Mouse (Mus musculus): ENCODE results near the gene Slc5a2. TPM values are rescaled to one million over a fixed set of nuclear protein-coding genes. Genes with fewer than 3 reads are reported as not detected.

The Slc5a2 gene
- polyA plus RNA-seq, 1 experiment from 2014 or later: not detected

GRCm38 (mm10) chr7:128285060-128285459 is 19.6 kb downstream of the Slc5a2 start:
- Histone ChIP-seq H3K27me3 (replicated peaks) (no peaks in the 10 kb centered on the region), H3K9ac (no peak overlapping the region), H3K4me1 (peaks cover 28% of the 10 kb centered on the region), H3K36me3 (peaks cover 19% of the 10 kb centered on the region), H3K4me3 (no peak overlapping the region), H3K4me2 (replicated peaks) (no peak overlapping the region), H3K9me3 (no peaks in the 10 kb centered on the region), H3K27ac (no peak overlapping the region)
- no peak for ATAC-seq (ENCODE audit: low FRiP score, low read depth)
- WGBS: 91% methylated on average over 8 of the region's 8 CpGs

GRCm38 (mm10) chr7:128288923-128289544 is 23.6 kb downstream of the Slc5a2 start:
- no peak overlapping the region for H3K27ac ChIP-seq
- H3K4me1 ChIP-seq: peaks cover 12% of the 10 kb centered on the region
- H3K4me2 ChIP-seq (replicated peaks): no peak overlapping the region
- H3K4me3 ChIP-seq: no peak overlapping the region
- no peaks in the 10 kb centered on the region for H3K27me3 ChIP-seq (replicated peaks)
- no peaks in the 10 kb centered on the region for H3K9me3 ChIP-seq
- peaks cover 13% of the 10 kb centered on the region for H3K36me3 ChIP-seq
- 17% methylated on average over 9 of the region's 9 CpGs for WGBS
- 0 out of 2 replicates have a peak, but pooled peaks have one; percentile 29 for ATAC-seq (ENCODE audit: low FRiP score, low read depth)
- no peak overlapping the region; the same call in 1 of the 2 replicates for H3K9ac ChIP-seq

GRCm38 (mm10) chr7:128294785-128295184 is 29.3 kb downstream of the Slc5a2 start:
- H3K4me2 ChIP-seq (replicated peaks): no peak overlapping the region
- no peak overlapping the region for H3K9ac ChIP-seq

GRCm38 (mm10) chr7:128296514-128296913 is 31.1 kb downstream of the Slc5a2 start:
- Histone ChIP-seq H3K36me3 (no peaks in the 10 kb centered on the region; the same call in 1 of the 2 replicates), H3K27ac (no peak overlapping the region), H3K4me1 (peaks cover 10% of the 10 kb centered on the region), H3K9ac (no peak overlapping the region), H3K27me3 (replicated peaks) (no peaks in the 10 kb centered on the region), H3K9me3 (no peaks in the 10 kb centered on the region), H3K4me2 (replicated peaks) (peak overlapping the region; percentile 90; the same call in 1 of the 2 replicates), H3K4me3 (no peak overlapping the region)
- no peak for ATAC-seq (ENCODE audit: low FRiP score, low read depth)
- WGBS: 68% methylated on average over 3 of the region's 3 CpGs

More at GRCm38 (mm10) chr7:128294785-128295184, 29.3 kb downstream of the Slc5a2 start:
- no peak overlapping the region for H3K4me3 ChIP-seq
- ATAC-seq (ENCODE audit: low FRiP score, low read depth): no peak
- peaks cover 10% of the 10 kb centered on the region for H3K4me1 ChIP-seq
- H3K27me3 ChIP-seq (replicated peaks): no peaks in the 10 kb centered on the region
- no peaks in the 10 kb centered on the region; the same call in 1 of the 2 replicates for H3K36me3 ChIP-seq
- no peak overlapping the region for H3K27ac ChIP-seq
- WGBS: 94% methylated on average over 10 of the region's 10 CpGs
- H3K9me3 ChIP-seq: no peaks in the 10 kb centered on the region

- H3K27me3 ChIP-seq (replicated peaks): no peaks in the 10 kb centered on the region
- H3K4me1 ChIP-seq: peaks cover 10% of the 10 kb centered on the region
- no peaks in the 10 kb centered on the region; the same call in 1 of the 2 replicates for H3K36me3 ChIP-seq
- peak overlapping the region; percentile 84 for H3K9ac ChIP-seq
- peak overlapping the region; percentile 90 for H3K4me2 ChIP-seq (replicated peaks)
- H3K9me3 ChIP-seq: no peaks in the 10 kb centered on the region
- ATAC-seq (ENCODE audit: low FRiP score, low read depth): no peak
- H3K27ac ChIP-seq: 0 out of 2 replicates have a peak overlapping the region, but pooled peaks have one; percentile 53
- H3K4me3 ChIP-seq: peak overlapping the region; percentile 85
- WGBS: 37% methylated on average over 10 of the region's 10 CpGs
Observed at GRCm38 (mm10) chr7:128297291-128297616, 31.8 kb downstream of the Slc5a2 start.

GRCm38 (mm10) chr7:128297617-128298480 is 32.4 kb downstream of the Slc5a2 start, which contains the start of gene BC017158:
BC017158 (minus strand) TSS chr7:128298170.
- 3% methylated on average over 47 of the region's 47 CpGs for WGBS
- no peaks in the 10 kb centered on the region for H3K36me3 ChIP-seq
- peak within 1 kb of the TSS; percentile 53; the same call in 1 of the 2 replicates for H3K27ac ChIP-seq
- H3K9ac ChIP-seq: peak within 1 kb of the TSS; percentile 84
- H3K4me2 ChIP-seq (replicated peaks): peak within 1 kb of the TSS; percentile 90
- H3K9me3 ChIP-seq: no peaks in the 10 kb centered on the region
- ATAC-seq (ENCODE audit: low FRiP score, low read depth): peak; percentile 44; the same call in 1 of the 2 replicates
- H3K4me1 ChIP-seq: peaks cover 10% of the 10 kb centered on the region
- no peaks in the 10 kb centered on the region for H3K27me3 ChIP-seq (replicated peaks)
- H3K4me3 ChIP-seq: peak within 1 kb of the TSS; percentile 85

- Histone ChIP-seq H3K27me3 (replicated peaks) (no peaks in the 10 kb centered on the region), H3K4me1 (peaks cover 10% of the 10 kb centered on the region), H3K4me2 (replicated peaks) (peak overlapping the region; percentile 90), H3K4me3 (peak overlapping the region; percentile 85; the same call in 1 of the 2 replicates), H3K36me3 (no peaks in the 10 kb centered on the region), H3K27ac (no peak overlapping the region), H3K9ac (no peak overlapping the region; the same call in 1 of the 2 replicates), H3K9me3 (no peaks in the 10 kb centered on the region)
- 0 out of 2 replicates have a peak, but pooled peaks have one; percentile 29 for ATAC-seq (ENCODE audit: low FRiP score, low read depth)
- WGBS: 79% methylated on average over 8 of the region's 8 CpGs
Observed at GRCm38 (mm10) chr7:128298481-128299342, 33.3 kb downstream of the Slc5a2 start.

GRCm38 (mm10) chr7:128300952-128301351 is 35.5 kb downstream of the Slc5a2 start:
- H3K36me3 ChIP-seq: no peaks in the 10 kb centered on the region
- no peak overlapping the region for H3K4me3 ChIP-seq
- no peak for ATAC-seq (ENCODE audit: low FRiP score, low read depth)
- H3K4me1 ChIP-seq: peaks cover 10% of the 10 kb centered on the region
- no peaks in the 10 kb centered on the region for H3K27me3 ChIP-seq (replicated peaks)
- 81% methylated on average over 3 of the region's 3 CpGs for WGBS
- no peak overlapping the region for H3K9ac ChIP-seq
- no peaks in the 10 kb centered on the region for H3K9me3 ChIP-seq
- H3K27ac ChIP-seq: no peak overlapping the region
- no peak overlapping the region for H3K4me2 ChIP-seq (replicated peaks)

GRCm38 (mm10) chr7:128302151-128302550 is 36.7 kb downstream of the Slc5a2 start:
- Histone ChIP-seq H3K4me3 (no peak overlapping the region), H3K36me3 (no peaks in the 10 kb centered on the region), H3K4me2 (replicated peaks) (no peak overlapping the region), H3K9ac (no peak overlapping the region), H3K27me3 (replicated peaks) (no peaks in the 10 kb centered on the region), H3K9me3 (no peaks in the 10 kb centered on the region), H3K4me1 (peaks cover 6% of the 10 kb centered on the region), H3K27ac (no peak overlapping the region)
- no peak for ATAC-seq (ENCODE audit: low FRiP score, low read depth)
- WGBS: 77% methylated on average over 3 of the region's 3 CpGs

- Histone ChIP-seq H3K4me1 (no peaks in the 10 kb centered on the region), H3K9me3 (no peaks in the 10 kb centered on the region), H3K4me2 (replicated peaks) (no peak overlapping the region), H3K4me3 (no peak overlapping the region), H3K36me3 (no peaks in the 10 kb centered on the region), H3K9ac (no peak overlapping the region), H3K27me3 (replicated peaks) (no peaks in the 10 kb centered on the region), H3K27ac (no peak overlapping the region)
- ATAC-seq (ENCODE audit: low FRiP score, low read depth): no peak
- 77% methylated on average over 6 of the region's 6 CpGs for WGBS
Observed at GRCm38 (mm10) chr7:128304198-128304597, 38.7 kb downstream of the Slc5a2 start.

GRCm38 (mm10) chr7:128304907-128305306 is 39.5 kb downstream of the Slc5a2 start:
- no peak for ATAC-seq (ENCODE audit: low FRiP score, low read depth)
- H3K9ac ChIP-seq: no peak overlapping the region

More at GRCm38 (mm10) chr7:128304907-128305306, 39.5 kb downstream of the Slc5a2 start:
- Histone ChIP-seq H3K27ac (no peak overlapping the region), H3K4me3 (no peak overlapping the region), H3K36me3 (no peaks in the 10 kb centered on the region), H3K27me3 (replicated peaks) (no peaks in the 10 kb centered on the region), H3K4me2 (replicated peaks) (no peak overlapping the region), H3K4me1 (no peaks in the 10 kb centered on the region), H3K9me3 (no peaks in the 10 kb centered on the region)
- WGBS: 11% methylated on average over 5 of the region's 5 CpGs

Data from neural tube, embryonic 12.5 days (tissue).